Mouse (Mus musculus) liver, postnatal 0 days (tissue): ENCODE results near the gene Mrpl9.
A peak's percentile ranks its signal among the peaks of the same experiment; 100 is the strongest.

ENCODE experiments used
- CTCF ChIP-seq: sonication (generic); IDR thresholded peaks from 2 replicates; pipeline ENCODE4 v1.5.1; 2016; ENCODE audit warnings: antibody characterized with exemption, low read depth
- EP300 ChIP-seq: IDR thresholded peaks from 2 replicates; pipeline ENCODE4 v1.6.1; 2016; ENCODE audit warnings: antibody characterized with exemption, low read depth, mild to moderate bottlenecking

DNA sequence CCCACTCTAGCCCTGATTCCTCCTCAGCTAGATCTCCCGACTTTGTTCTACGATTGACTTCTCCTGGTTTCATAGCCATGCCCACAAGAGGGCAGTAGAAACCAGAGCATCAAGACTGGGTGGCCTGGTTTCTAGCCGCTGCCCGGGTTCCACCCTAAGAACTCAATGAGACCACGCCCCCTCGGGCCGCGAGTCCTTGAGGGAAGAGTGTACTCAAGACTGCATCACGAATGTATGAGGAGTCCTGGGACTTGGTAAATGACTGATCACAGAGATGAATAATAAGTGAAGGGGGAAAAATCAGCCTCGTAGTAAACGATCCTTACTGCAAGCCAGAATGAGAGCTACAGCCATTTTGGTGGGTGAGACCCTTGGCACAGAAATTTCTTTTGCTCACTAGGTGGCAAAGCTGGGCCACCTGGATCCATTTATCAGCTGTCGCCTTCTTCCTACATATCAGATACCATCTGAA, 13.4 kb downstream of the Mrpl9 start:
- TF ChIP-seq CTCF, result peak; percentile 89
- no peak for TF ChIP-seq EP300
